Mouse (Mus musculus): ENCODE data around the gene Pard3b.

DNA sequence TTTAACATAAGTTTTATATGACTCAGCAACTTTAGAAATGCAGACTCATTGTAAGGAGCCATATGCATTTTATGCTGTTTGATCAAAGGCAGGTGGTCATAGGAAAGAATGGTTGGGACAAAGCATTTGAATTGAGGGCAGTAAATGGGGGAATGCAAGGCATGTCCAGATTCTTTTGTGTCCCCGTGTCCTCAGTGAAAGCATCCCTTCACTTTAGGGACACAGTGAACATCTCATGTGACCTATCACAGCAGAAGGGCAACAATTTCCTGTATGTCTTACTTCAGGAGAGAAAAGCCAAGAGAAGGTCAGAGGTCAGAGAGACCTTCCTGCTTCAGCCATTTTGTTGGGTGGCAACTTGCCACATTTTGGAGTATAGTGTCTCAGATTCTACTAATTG lies 745.6 kb downstream of the Pard3b start:
- no peak for TF ChIP-seq CTCF (IDR thresholded peaks at IDR 0.05)
- TF ChIP-seq POLR2A (IDR thresholded peaks at IDR 0.05; ENCODE audit: insufficient read depth, low read depth, low read length): no peak
